Mouse (Mus musculus) WW6 (cell line): ENCODE data around the gene Ppfibp1.

Experiments
- DNase-seq: peaks from one replicate; pipeline ENCODE4 v3.0.0-alpha.2; 2013; ENCODE audit warnings: low read depth, low spot score

The Ppfibp1 gene

GRCm38 (mm10) chr6:147032303-147032925 is 144.1 kb downstream of the Ppfibp1 start, which contains the start of gene Rep15:
Gene Rep15 (plus strand): TSS chr6:147032584.
- no peak for DNase-seq

- peak; percentile 58 for DNase-seq
Measured at GRCm38 (mm10) chr6:147042291-147043290, 154.3 kb downstream of the Ppfibp1 start, which contains the start of gene Mrps35. Gene Mrps35 (plus strand): TSS chr6:147042764.

- DNase-seq: no peak
Measured at GRCm38 (mm10) chr6:147043633-147044032, 155.3 kb downstream of the Ppfibp1 start.

GRCm38 (mm10) chr6:147049239-147049805 is 161.0 kb downstream of the Ppfibp1 start:
- DNase-seq: no peak

GRCm38 (mm10) chr6:147051666-147052065 is 163.4 kb downstream of the Ppfibp1 start:
- no peak for DNase-seq

GRCm38 (mm10) chr6:147052440-147052839 is 164.2 kb downstream of the Ppfibp1 start:
- DNase-seq: no peak

- no peak for DNase-seq
Measured at GRCm38 (mm10) chr6:147053785-147054646, 165.7 kb downstream of the Ppfibp1 start.

GRCm38 (mm10) chr6:147055374-147055977 is 167.2 kb downstream of the Ppfibp1 start:
- no peak for DNase-seq

- no peak for DNase-seq
Measured at GRCm38 (mm10) chr6:147059326-147059725, 171.0 kb downstream of the Ppfibp1 start.

- DNase-seq: no peak
Measured at GRCm38 (mm10) chr6:147061630-147062029, 173.3 kb downstream of the Ppfibp1 start.

- DNase-seq: no peak
Measured at GRCm38 (mm10) chr6:147062034-147062433, 173.7 kb downstream of the Ppfibp1 start.

- no peak for DNase-seq
Measured at GRCm38 (mm10) chr6:147062694-147063093, 174.4 kb downstream of the Ppfibp1 start.

GRCm38 (mm10) chr6:147064226-147064943 is 176.1 kb downstream of the Ppfibp1 start:
- no peak for DNase-seq

- no peak for DNase-seq
Measured at GRCm38 (mm10) chr6:147064944-147065261, 176.6 kb downstream of the Ppfibp1 start.

- no peak for DNase-seq
Measured at GRCm38 (mm10) chr6:147075808-147076387, 187.6 kb downstream of the Ppfibp1 start.

GRCm38 (mm10) chr6:147076878-147077277 is 188.6 kb downstream of the Ppfibp1 start:
- DNase-seq: peak; percentile 46

- no peak for DNase-seq
Measured at GRCm38 (mm10) chr6:147079919-147080318, 191.6 kb downstream of the Ppfibp1 start.
